Mouse (Mus musculus): ENCODE data around the gene Cort. TPM values are rescaled to one million over a fixed set of nuclear protein-coding genes. Genes with fewer than 3 reads are reported as not detected.

Cort gene
- polyA plus RNA-seq, 1 experiment = not detected

- WGBS = under 1% methylated on average over 27 of the region's 27 CpGs
- TF ChIP-seq POLR2A (IDR thresholded peaks at IDR 0.05; ENCODE audit: borderline replicate concordance, control insufficient read depth, low read depth, low read length) = no peak
- no peak for TF ChIP-seq CTCF (IDR thresholded peaks at IDR 0.05; ENCODE audit: control insufficient read depth, insufficient read depth, low read length)
- Histone ChIP-seq H3K27ac (ENCODE audit: control insufficient read depth, insufficient read depth, low read depth, low read length, poor library complexity) (peak overlapping the region; percentile 77), H3K4me3 (replicated peaks; ENCODE audit: control insufficient read depth, low read depth, low read length) (peak overlapping the region; percentile 81), H3K4me1 (ENCODE audit: control insufficient read depth, insufficient read depth, low read length) (peaks cover 4% of the 10 kb centered on the region)
Observed at GRCm38 (mm10) chr4:149166957-149167611, 40.5 kb upstream of the Cort start.

- Histone ChIP-seq H3K4me1 (ENCODE audit: control insufficient read depth, insufficient read depth, low read length) (peaks cover 4% of the 10 kb centered on the region), H3K27ac (ENCODE audit: control insufficient read depth, insufficient read depth, low read depth, low read length, poor library complexity) (peak within 1 kb of the TSS; percentile 95), H3K4me3 (replicated peaks; ENCODE audit: control insufficient read depth, low read depth, low read length) (peak within 1 kb of the TSS; percentile 87)
- under 1% methylated on average over 59 of the region's 59 CpGs for WGBS
- no peak for TF ChIP-seq CTCF (IDR thresholded peaks at IDR 0.05; ENCODE audit: control insufficient read depth, insufficient read depth, low read length)
- peak; percentile 97 for TF ChIP-seq POLR2A (IDR thresholded peaks at IDR 0.05; ENCODE audit: borderline replicate concordance, control insufficient read depth, low read depth, low read length)
Observed at GRCm38 (mm10) chr4:149166215-149166946, 39.8 kb upstream of the Cort start, which contains the start of gene Pgd. Pgd (minus strand) TSS chr4:149166771.

GRCm38 (mm10) chr4:149164150-149164549, 37.6 kb upstream of the Cort start:
- Histone ChIP-seq H3K27ac (ENCODE audit: control insufficient read depth, insufficient read depth, low read depth, low read length, poor library complexity) (no peak overlapping the region), H3K4me3 (replicated peaks; ENCODE audit: control insufficient read depth, low read depth, low read length) (peak overlapping the region; percentile 57), H3K4me1 (ENCODE audit: control insufficient read depth, insufficient read depth, low read length) (peaks cover 10% of the 10 kb centered on the region)
- no peak for TF ChIP-seq POLR2A (IDR thresholded peaks at IDR 0.05; ENCODE audit: borderline replicate concordance, control insufficient read depth, low read depth, low read length)
- TF ChIP-seq CTCF (IDR thresholded peaks at IDR 0.05; ENCODE audit: control insufficient read depth, insufficient read depth, low read length) = no peak
- 44% methylated on average over 5 of the region's 5 CpGs for WGBS

- peaks cover 14% of the 10 kb centered on the region for H3K4me1 ChIP-seq (ENCODE audit: control insufficient read depth, insufficient read depth, low read length)
Observed at GRCm38 (mm10) chr4:149163196-149163595, 36.6 kb upstream of the Cort start.

GRCm38 (mm10) chr4:149161166-149161565, 34.6 kb upstream of the Cort start:
- 53% methylated on average over 6 of the region's 6 CpGs for WGBS
- Histone ChIP-seq H3K4me3 (replicated peaks; ENCODE audit: control insufficient read depth, low read depth, low read length) (no peak overlapping the region), H3K4me1 (ENCODE audit: control insufficient read depth, insufficient read depth, low read length) (peaks cover 21% of the 10 kb centered on the region), H3K27ac (ENCODE audit: control insufficient read depth, insufficient read depth, low read depth, low read length, poor library complexity) (no peak overlapping the region)
- TF ChIP-seq CTCF (IDR thresholded peaks at IDR 0.05; ENCODE audit: control insufficient read depth, insufficient read depth, low read length) (no peak), POLR2A (IDR thresholded peaks at IDR 0.05; ENCODE audit: borderline replicate concordance, control insufficient read depth, low read depth, low read length) (no peak)

More at GRCm38 (mm10) chr4:149163196-149163595, 36.6 kb upstream of the Cort start:
- Histone ChIP-seq H3K4me3 (replicated peaks; ENCODE audit: control insufficient read depth, low read depth, low read length) (no peak overlapping the region), H3K27ac (ENCODE audit: control insufficient read depth, insufficient read depth, low read depth, low read length, poor library complexity) (no peak overlapping the region)
- TF ChIP-seq POLR2A (IDR thresholded peaks at IDR 0.05; ENCODE audit: borderline replicate concordance, control insufficient read depth, low read depth, low read length) (no peak), CTCF (IDR thresholded peaks at IDR 0.05; ENCODE audit: control insufficient read depth, insufficient read depth, low read length) (no peak)
- WGBS = 65% methylated on average over 1 of the region's 1 CpGs

- no peak overlapping the region for H3K4me3 ChIP-seq (replicated peaks; ENCODE audit: control insufficient read depth, low read depth, low read length)
- peak overlapping the region; percentile 40 for H3K27ac ChIP-seq (ENCODE audit: control insufficient read depth, insufficient read depth, low read depth, low read length, poor library complexity)
- peaks cover 21% of the 10 kb centered on the region for H3K4me1 ChIP-seq (ENCODE audit: control insufficient read depth, insufficient read depth, low read length)
- no peak for TF ChIP-seq CTCF (IDR thresholded peaks at IDR 0.05; ENCODE audit: control insufficient read depth, insufficient read depth, low read length)
- TF ChIP-seq POLR2A (IDR thresholded peaks at IDR 0.05; ENCODE audit: borderline replicate concordance, control insufficient read depth, low read depth, low read length) = no peak
- 64% methylated on average over 13 of the region's 13 CpGs for WGBS
Observed at GRCm38 (mm10) chr4:149159891-149160290, 33.3 kb upstream of the Cort start.

GRCm38 (mm10) chr4:149159203-149159602, 32.6 kb upstream of the Cort start:
- Histone ChIP-seq H3K4me3 (replicated peaks; ENCODE audit: control insufficient read depth, low read depth, low read length) (no peak overlapping the region), H3K4me1 (ENCODE audit: control insufficient read depth, insufficient read depth, low read length) (peaks cover 21% of the 10 kb centered on the region), H3K27ac (ENCODE audit: control insufficient read depth, insufficient read depth, low read depth, low read length, poor library complexity) (peak overlapping the region; percentile 50)
- TF ChIP-seq POLR2A (IDR thresholded peaks at IDR 0.05; ENCODE audit: borderline replicate concordance, control insufficient read depth, low read depth, low read length) (no peak), CTCF (IDR thresholded peaks at IDR 0.05; ENCODE audit: control insufficient read depth, insufficient read depth, low read length) (no peak)
- 76% methylated on average over 2 of the region's 2 CpGs for WGBS

GRCm38 (mm10) chr4:149157415-149157973, 30.9 kb upstream of the Cort start:
- Histone ChIP-seq H3K27ac (ENCODE audit: control insufficient read depth, insufficient read depth, low read depth, low read length, poor library complexity) (no peak overlapping the region), H3K4me1 (ENCODE audit: control insufficient read depth, insufficient read depth, low read length) (peaks cover 21% of the 10 kb centered on the region), H3K4me3 (replicated peaks; ENCODE audit: control insufficient read depth, low read depth, low read length) (no peak overlapping the region)
- TF ChIP-seq CTCF (IDR thresholded peaks at IDR 0.05; ENCODE audit: control insufficient read depth, insufficient read depth, low read length) (no peak), POLR2A (IDR thresholded peaks at IDR 0.05; ENCODE audit: borderline replicate concordance, control insufficient read depth, low read depth, low read length) (no peak)
- 82% methylated on average over 8 of the region's 8 CpGs for WGBS

Measured in bone marrow, adult 2 months (tissue).